Mouse (Mus musculus) inflammation-experienced regulatory T-cells, adult 6 months (primary cell): ENCODE data around the gene Pgghg. TPM values are rescaled to one million over a fixed set of nuclear protein-coding genes. Genes with fewer than 3 reads are reported as not detected.

ENCODE experiments used
- ATAC-seq: one replicate; pipeline ENCODE4 v1.8.0; 2017
- polyA plus RNA-seq, 3 experiments: library from polyadenylated mRNA; unstranded; fragments of 100-300 nt; shearing (Covaris generic); gene quantifications; one replicate each; pipeline ENCODE4 v1.2.1; 2017

The Pgghg gene
- 10 to 100 TPM; 16.6 to 22.5 (median 18.2) TPM for polyA plus RNA-seq

GRCm38 (mm10) chr7:140941222-140942051, at the start of gene Pgghg:
Pgghg (plus strand) TSS chr7:140941391.
- ATAC-seq = peak; percentile 91

DNA sequence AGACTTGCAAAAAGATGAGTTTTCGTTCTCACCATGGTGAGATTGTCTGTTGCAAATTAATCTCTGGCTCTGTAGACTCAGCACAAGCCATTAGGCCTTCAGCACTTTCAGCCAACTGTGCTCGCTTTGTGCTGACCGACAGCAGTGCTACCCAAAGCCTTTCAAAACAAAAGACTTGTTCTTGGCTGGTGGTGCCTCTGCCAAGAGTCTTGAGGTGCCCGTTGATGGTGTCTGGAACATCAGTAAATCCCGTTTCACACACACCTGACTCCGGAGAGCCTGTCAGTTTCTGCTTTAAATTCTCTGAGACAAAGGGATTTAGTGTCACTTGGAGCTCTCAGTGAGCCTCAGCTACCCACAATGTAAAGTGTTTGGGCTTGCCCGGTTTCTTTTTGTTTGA, 47.2 kb upstream of the Pgghg start:
- no peak for ATAC-seq

- ATAC-seq = no peak
Observed at GRCm38 (mm10) chr7:140894611-140895010, 46.6 kb upstream of the Pgghg start.

DNA sequence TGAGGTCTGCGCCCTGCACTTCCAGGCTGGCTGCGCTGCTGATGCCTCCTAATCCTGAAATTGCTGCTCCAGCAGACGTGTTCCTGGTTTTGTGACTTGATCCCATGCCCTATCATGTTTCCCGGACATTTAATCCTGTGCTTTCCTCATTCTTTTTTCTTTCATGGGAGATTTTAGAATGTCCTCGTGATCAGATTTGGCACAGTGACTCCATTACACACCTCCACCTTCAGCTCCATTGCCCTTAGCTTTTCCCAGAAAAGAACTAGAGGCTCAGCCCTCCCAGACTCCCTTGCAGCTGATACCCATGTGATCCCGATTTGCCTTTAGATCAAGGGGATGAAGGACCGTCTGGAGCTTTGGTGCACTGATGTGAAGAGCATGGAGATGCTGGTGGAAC, 43.3 kb upstream of the Pgghg start:
- no peak for ATAC-seq

GRCm38 (mm10) chr7:140899121-140899520, 42.1 kb upstream of the Pgghg start:
- no peak for ATAC-seq

GRCm38 (mm10) chr7:140900220-140900619, 41.0 kb upstream of the Pgghg start, which contains the start of gene Cox8b:
Cox8b (minus strand) TSS chr7:140900446.
- no peak for ATAC-seq

GRCm38 (mm10) chr7:140902036-140902875, 38.9 kb upstream of the Pgghg start:
- ATAC-seq = no peak

- ATAC-seq = no peak
Observed at GRCm38 (mm10) chr7:140903212-140903611, 38.0 kb upstream of the Pgghg start.

GRCm38 (mm10) chr7:140905642-140906081, 35.5 kb upstream of the Pgghg start:
- ATAC-seq = no peak

GRCm38 (mm10) chr7:140907131-140907530, 34.1 kb upstream of the Pgghg start:
- ATAC-seq = no peak

- ATAC-seq = no peak
Observed at GRCm38 (mm10) chr7:140907697-140908096, 33.5 kb upstream of the Pgghg start.

- no peak for ATAC-seq
Observed at GRCm38 (mm10) chr7:140908181-140908580, 33.0 kb upstream of the Pgghg start.

DNA sequence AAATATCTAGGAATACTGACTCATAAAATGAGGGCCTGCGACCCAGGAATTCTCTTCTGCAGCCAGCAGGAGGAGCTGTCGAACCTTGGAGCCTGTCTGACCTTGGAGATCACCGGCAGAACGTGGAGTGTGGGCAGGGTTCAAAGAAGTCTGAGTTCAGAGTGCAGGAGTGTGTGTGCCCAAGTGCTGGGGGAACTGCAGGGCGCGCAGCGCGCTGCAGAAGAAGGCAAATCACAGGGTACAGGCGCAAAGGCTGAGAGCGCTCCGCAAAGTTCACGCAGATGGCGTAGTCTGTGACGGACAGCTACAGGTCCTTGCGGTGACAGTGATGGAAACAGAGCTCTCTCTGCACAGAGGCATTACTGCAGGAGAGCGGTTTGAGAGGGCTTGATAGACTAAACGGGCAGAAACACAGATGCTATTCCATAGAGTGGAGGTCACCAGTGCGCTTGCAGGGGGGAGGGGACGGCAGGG, 32.5 kb upstream of the Pgghg start:
- peak; percentile 86 for ATAC-seq

- no peak for ATAC-seq
Observed at GRCm38 (mm10) chr7:140912293-140912692, 28.9 kb upstream of the Pgghg start.

DNA sequence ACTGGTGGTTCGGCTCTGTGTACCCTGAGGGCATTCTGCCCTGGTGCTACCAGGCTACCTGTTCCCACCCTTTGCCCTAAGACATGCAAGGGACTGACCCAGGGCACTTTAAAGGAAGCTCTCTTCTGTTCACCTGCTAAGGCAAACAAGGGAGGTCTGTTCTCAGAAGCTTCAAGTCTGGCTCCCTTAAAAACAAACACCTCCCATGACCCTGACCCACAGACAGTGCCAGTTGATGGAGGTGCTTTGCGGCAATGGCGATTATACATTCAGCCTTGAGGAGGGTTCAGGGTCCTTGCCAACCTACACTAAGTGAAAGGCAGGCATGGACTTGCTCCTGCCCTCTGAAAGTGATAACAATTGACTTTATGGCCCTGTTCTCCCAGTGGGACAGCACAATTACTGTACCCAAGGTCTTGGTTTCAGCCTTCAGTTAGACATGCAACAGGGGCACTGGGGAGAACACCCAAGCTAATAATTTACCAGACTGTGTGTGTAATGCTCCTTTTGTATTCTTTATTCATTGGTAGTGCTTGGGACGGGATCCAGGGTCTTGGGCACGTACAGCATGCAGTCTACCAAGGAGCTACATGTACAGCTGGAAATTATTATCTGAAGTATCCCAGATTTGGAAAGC, 28.2 kb upstream of the Pgghg start:
- no peak for ATAC-seq

DNA sequence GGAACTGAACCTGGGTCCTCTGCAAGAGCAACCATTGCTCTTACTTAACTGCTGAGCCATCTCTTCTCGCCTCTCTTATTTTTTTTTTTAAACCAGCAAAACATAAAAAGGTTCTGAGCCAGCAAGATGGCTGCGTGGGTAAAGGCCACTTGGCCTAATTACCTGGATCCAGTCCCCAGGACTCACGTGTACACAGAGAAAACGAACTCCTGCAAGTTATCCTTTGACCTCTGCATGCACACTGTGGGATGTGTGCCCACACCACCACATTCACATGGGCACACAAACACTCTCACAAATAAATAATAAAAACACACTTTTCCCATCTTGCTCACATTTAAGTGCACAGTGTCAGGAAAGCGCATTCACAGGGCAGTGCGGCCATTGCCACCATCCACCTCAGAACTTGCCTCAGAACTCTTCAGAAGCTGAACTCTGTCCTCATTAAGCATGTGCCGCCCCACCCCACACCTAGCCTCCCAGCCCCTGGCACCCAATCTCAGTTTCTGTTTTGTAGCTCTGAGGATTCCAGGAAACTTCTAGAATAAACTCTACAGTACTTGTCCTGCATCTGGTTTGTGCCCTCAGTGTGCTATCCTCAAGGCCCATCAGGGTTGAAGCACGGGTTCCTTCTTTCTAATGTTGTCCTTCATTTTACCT, 27.0 kb upstream of the Pgghg start:
- ATAC-seq = no peak

GRCm38 (mm10) chr7:140919911-140920310, 21.3 kb upstream of the Pgghg start:
- ATAC-seq = no peak

DNA sequence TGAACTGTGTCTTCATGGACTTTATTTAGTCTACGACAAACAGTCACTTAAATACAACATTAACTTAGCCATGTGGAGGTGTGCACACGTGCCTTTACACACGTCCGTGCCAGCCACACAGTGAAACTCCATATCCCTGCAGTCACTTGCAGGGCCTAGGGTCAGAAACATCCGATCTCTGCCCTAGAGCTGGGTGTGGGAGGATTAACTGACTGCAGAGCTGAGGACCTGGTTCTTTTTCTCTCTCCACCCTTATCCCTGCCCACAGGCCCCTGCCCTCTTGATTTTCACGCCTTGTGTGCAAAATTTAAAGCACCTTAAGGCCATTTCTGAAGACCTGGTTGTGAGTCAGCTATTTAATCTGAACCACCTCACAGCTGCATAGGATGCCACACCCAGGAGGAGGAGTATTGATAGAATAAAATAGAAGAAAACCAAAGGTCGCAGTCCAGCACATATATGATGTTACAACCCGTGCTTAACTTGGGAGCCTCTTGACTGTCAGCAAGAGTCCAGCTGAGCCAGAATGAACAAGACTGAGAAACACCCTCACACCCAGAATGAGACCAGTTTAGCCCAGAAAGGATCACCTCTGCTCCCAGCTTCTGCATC, 20.7 kb upstream of the Pgghg start, which contains the start of gene Nlrp6:
Gene Nlrp6, plus strand, starts transcription at position 485 of the 612 bp plus-strand sequence.
- no peak for ATAC-seq

GRCm38 (mm10) chr7:140921225-140921975, 19.8 kb upstream of the Pgghg start:
- no peak for ATAC-seq

GRCm38 (mm10) chr7:140922398-140923069, 18.7 kb upstream of the Pgghg start:
- ATAC-seq = no peak
